Mouse (Mus musculus) thymus, postnatal 0 days (tissue): ENCODE results near the gene Pirb. TPM values are rescaled to one million over a fixed set of nuclear protein-coding genes. Genes with fewer than 3 reads are reported as not detected.

ENCODE experiments used
- DNase-seq: peaks from one replicate; pipeline ENCODE4 v3.0.0-alpha.2; 2015; ENCODE audit warnings: low spot score
- polyA plus RNA-seq: library from polyadenylated mRNA; unstranded; fragments of >200 nt; fragmentation: Nextera tagmentation; extraction: Ambion mirVana; gene quantifications from 2 replicates; pipeline ENCODE4 v1.2.1, GENCODE M21; 2015

Gene Pirb
- polyA plus RNA-seq, 1 experiment from 2014 or later: 2.5 TPM

GRCm38 (mm10) chr7:3692987-3693808, 27.0 kb downstream of the Pirb start, which contains the start of gene Mboat7:
Mboat7 (minus strand) TSS chr7:3693523.
- DNase-seq: peak; percentile 99

- peak; percentile 50 for DNase-seq
These were observed 27.7 kb downstream of the Pirb start, which contains the start of gene Tsen34 for GRCm38 (mm10) chr7:3692382-3692986. Tsen34 (plus strand) TSS chr7:3692863.

- no peak for DNase-seq
These were observed 28.3 kb downstream of the Pirb start for GRCm38 (mm10) chr7:3691919-3692318.

- DNase-seq: no peak
These were observed 34.6 kb downstream of the Pirb start for GRCm38 (mm10) chr7:3685400-3686187.

GRCm38 (mm10) chr7:3684698-3685097, 35.5 kb downstream of the Pirb start:
- DNase-seq: no peak

GRCm38 (mm10) chr7:3683908-3684550, 36.2 kb downstream of the Pirb start:
- no peak for DNase-seq

GRCm38 (mm10) chr7:3677342-3677741, 42.8 kb downstream of the Pirb start, which contains the start of gene Tmc4:
Tmc4 (minus strand) TSS chr7:3677553.
- DNase-seq: no peak

GRCm38 (mm10) chr7:3676371-3676770, 43.8 kb downstream of the Pirb start:
- DNase-seq: no peak

- DNase-seq: no peak
These were observed 45.0 kb downstream of the Pirb start for GRCm38 (mm10) chr7:3675228-3675548.

- DNase-seq: peak; percentile 79
These were observed 45.5 kb downstream of the Pirb start for GRCm38 (mm10) chr7:3674507-3675227.

GRCm38 (mm10) chr7:3666921-3667391, 53.2 kb downstream of the Pirb start:
- DNase-seq: no peak

- peak; percentile 95 for DNase-seq
These were observed 54.7 kb downstream of the Pirb start, which contains the start of gene Leng1 for GRCm38 (mm10) chr7:3665215-3666114. Leng1 (minus strand) TSS chr7:3665840.

- no peak for DNase-seq
These were observed 55.5 kb downstream of the Pirb start for GRCm38 (mm10) chr7:3664524-3665214.

Other genes starting within 250 kb of the Pirb start
- 0.21 and 0.39 TPM in 2 replicates for gene Tarm1, start 217.8 kb downstream of the Pirb start, polyA plus RNA-seq
- 0.09 TPM in 1 of 2 replicates, not detected in the other for gene Oscar, start 104.2 kb downstream of the Pirb start, polyA plus RNA-seq
- 523 and 568 TPM in 2 replicates for gene Ndufa3, start 103.0 kb downstream of the Pirb start, polyA plus RNA-seq
- gene Tfpt, start 90.5 kb downstream of the Pirb start, polyA plus RNA-seq: 20.8 and 28.9 TPM in 2 replicates
- gene Prpf31, start 90.4 kb downstream of the Pirb start, polyA plus RNA-seq: 88.2 and 93.1 TPM in 2 replicates
- gene Cnot3, start 75.1 kb downstream of the Pirb start, polyA plus RNA-seq: 42.6 and 44.5 TPM in 2 replicates
- 20.7 and 22.9 TPM in 2 replicates for gene Leng1, start 54.6 kb downstream of the Pirb start, polyA plus RNA-seq
- 12.5 TPM in 2 replicates for gene Tmc4, start 42.8 kb downstream of the Pirb start, polyA plus RNA-seq
- 67.5 and 70.1 TPM in 2 replicates for gene Tsen34, start 27.5 kb downstream of the Pirb start, polyA plus RNA-seq
- gene Mboat7, start 26.9 kb downstream of the Pirb start, polyA plus RNA-seq: 36.0 and 40.1 TPM in 2 replicates
- 2,079 and 2,116 TPM in 2 replicates for gene Rps9, start 16.4 kb downstream of the Pirb start, polyA plus RNA-seq
- gene Gm15448, start 105.3 kb upstream of the Pirb start, polyA plus RNA-seq: 0.06 TPM in 1 of 2 replicates, not detected in the other
- 0.45 and 0.51 TPM in 2 replicates for gene Pira2, start 124.7 kb upstream of the Pirb start, polyA plus RNA-seq
- gene Gm14548, start 177.7 kb upstream of the Pirb start, polyA plus RNA-seq: 0.22 and 0.49 TPM in 2 replicates
- gene Lilra6, start 195.1 kb upstream of the Pirb start, polyA plus RNA-seq: 0.20 and 0.21 TPM in 2 replicates